Mouse (Mus musculus) left cerebral cortex, postnatal 36 days (tissue): ENCODE measurements around the gene Trarg1. TPM values are rescaled to one million over a fixed set of nuclear protein-coding genes. Genes with fewer than 3 reads are reported as not detected.
"Not testable (repeated sequence)": the region's sequence is repeated elsewhere in the genome, so short reads cannot be mapped to it uniquely, and the experiment has no call there.

Source experiments
- DNase-seq, 2 experiments: peaks; one replicate each; pipeline ENCODE4 v3.0.0; 2021 to 2022; ENCODE audit warnings: low spot score in 2 of 2, mixed read lengths in 1 of 2
- intact Hi-C: fragments of 180-260 bp; cut with DNase I; formaldehyde crosslinking; loops from one replicate; pipeline ENCODE4 v1.15.1; 2025
- total RNA-seq, 2 experiments: library from RNA; stranded (reverse); gene quantifications; 2 replicates each; pipeline ENCODE4 v1.2.3; 2021

Gene Trarg1
- total RNA-seq: under 1 TPM; 0.49 to 0.50 TPM

DNA sequence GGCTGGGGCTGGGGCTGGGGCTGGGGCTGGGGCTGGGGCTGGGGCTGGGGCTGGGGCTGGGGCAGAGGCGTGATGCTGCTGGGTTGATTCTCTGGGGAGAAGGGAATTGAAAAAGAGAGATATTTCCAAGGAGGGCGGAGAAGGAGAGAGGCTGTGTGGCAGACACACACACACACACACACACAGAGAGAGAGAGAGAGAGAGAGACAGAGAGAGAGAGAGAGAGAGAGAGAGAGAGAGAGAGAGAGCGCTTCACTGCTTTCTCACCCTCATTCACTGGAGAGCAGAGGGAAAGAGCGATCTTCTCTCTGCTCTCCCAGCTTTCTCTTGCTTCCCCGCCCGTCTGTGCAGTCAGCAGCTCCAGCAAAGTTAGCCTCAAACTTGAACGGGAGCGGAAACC, at the start of gene Trarg1:
Gene Trarg1 (plus strand): TSS at position 301 of the 400 bp plus-strand sequence.
- not testable (repeated sequence) for DNase-seq
- intact Hi-C loops: loop anchor here (2.0 kb wide), 1 partner anchor 59 kb away; no protein-coding TSS in a partner anchor

DNA sequence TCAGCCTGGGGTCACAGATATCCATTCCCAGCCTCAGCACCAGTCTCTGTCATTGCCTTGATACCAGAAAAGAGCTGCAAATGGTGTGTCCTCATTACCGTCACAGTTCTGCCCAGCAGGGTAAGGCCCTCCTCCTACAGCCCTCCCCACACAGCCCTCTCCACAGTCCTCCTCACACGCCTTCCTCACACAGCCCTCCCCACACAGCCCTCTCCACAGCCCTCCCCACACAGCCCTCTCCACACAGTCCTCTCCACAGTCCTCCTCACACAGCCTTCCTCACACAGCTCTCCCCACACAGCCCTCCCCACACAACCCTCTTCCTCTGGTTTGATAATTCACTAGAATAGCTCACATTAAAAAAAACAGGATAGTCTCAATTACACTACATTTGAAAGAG, 49.6 kb upstream of the Trarg1 start:
- no peak for DNase-seq
- intact Hi-C loops: no loop called here

DNA sequence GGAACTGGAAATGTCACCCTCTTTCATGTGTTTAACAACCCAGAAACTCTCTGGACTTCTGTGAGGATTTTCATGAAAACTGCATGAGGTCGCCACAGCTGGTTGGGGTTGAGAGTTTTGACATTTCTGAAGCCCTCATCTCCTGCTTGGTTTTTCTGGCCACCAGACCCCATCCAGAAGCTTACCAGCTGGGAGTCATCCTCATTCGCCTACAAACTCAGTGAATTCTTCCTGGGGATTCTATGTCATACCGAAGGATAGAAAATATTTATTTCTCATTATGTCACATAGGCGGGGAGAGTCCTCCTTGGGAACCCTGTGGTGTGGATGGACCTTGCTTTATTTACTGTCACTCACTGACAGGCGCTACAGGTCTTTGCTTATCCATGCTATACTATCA, 49.1 kb upstream of the Trarg1 start:
- intact Hi-C loops: no loop called here
- DNase-seq: no peak

DNA sequence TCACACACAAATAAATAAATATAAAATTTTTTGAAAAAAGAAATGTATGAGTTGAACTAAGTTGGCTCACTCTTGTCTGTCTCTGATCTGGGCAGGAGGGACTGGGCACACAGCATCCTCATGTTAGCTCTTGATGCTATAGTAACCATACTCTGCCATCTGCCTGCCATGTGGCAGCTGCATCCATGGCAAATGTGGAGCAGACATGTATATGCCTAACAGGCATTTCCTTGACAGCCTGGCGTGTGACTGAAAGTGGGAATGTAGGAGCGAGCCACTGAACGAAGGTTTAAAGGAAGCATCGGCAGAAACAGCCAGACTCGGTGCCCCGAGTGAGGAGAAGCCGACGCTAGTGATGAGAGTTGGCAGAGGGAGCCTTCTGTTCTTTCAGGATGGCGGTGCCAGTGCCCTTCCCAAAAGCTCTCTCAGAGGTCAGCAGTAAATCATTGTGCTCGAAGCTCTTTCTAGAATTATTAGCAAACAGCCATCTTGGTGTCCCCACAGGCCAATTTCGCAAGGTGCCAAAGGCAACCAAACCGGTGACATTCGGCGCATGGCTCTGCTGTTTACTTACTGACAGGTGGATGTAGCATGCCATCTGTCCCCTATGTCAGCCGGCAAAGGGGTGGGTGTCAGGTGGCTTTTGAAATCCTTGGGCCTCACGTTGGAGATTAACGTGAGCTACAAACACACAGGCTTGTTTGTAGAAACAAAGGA, 40.2 kb upstream of the Trarg1 start:
- intact Hi-C loops: no loop called here

DNA sequence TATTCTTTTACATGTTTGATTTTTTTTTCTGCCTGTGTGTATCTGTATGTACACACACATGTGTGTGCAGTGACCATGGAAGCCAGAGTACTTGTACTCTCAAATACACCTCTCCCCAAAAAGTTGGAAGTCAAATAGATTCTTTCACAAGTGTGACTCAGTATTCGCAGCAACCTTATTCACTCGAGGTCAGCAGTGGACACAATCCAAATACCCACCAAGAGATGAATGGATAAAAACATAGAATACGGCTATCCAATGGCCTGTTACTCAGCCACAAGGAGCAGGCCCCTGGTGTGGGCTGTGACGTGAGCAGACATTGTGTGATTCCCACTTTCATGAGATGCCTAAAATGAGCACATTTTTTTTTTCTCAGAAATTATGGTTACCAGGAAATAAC, 39.4 kb upstream of the Trarg1 start:
- no peak for DNase-seq
- intact Hi-C loops: loop anchor here (10.0 kb wide), 1 partner anchor 65 kb away; no protein-coding TSS in a partner anchor

More for the DNA sequence above, 40.2 kb upstream of the Trarg1 start:
- DNase-seq: no peak

DNA sequence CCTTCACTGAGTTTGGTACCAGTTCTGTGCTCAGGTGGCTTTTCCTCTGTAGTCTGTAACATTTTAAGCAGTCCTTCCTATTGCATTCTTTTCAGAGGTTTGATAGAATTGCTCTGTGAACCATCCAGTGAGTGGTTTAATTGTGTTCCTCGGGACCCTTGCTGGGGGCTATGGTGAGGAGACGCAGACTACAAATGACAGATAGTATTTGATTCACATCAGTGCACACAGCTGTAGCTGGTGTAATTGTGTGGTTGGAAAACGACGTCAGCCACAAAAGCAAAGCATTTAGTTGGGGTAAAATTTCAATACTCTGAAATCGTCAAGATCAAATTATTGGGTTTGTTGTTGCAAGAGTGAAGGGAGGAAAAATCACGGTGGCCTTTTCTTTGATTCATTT, 35.4 kb upstream of the Trarg1 start:
- intact Hi-C loops: loop anchor here (10.0 kb wide), 1 partner anchor 69 kb away; no protein-coding TSS in a partner anchor
- DNase-seq: no peak

DNA sequence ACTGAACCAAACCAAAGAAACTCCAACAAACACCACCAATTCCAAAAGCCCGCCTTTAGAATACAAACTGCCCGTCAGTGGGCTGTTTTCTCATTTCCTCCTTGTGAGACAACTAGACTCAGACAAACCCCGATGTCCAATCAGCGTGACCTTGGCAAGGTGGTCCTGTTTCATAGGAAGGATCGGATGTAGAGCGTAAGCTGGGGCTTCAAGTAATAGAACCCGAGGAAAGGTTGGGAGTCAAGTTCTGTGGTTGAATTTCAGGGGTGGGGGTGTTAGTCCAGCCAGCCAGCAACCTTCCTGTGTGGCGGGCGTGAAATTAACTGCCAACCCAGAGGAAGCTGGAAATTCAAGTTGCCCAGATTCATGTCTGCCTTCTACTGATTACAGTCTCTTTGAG, 34.6 kb upstream of the Trarg1 start:
- intact Hi-C loops: loop anchor here (5.0 to 10.0 kb wide), 3 partner anchors 70 to 138 kb away; no protein-coding TSS in a partner anchor

DNA sequence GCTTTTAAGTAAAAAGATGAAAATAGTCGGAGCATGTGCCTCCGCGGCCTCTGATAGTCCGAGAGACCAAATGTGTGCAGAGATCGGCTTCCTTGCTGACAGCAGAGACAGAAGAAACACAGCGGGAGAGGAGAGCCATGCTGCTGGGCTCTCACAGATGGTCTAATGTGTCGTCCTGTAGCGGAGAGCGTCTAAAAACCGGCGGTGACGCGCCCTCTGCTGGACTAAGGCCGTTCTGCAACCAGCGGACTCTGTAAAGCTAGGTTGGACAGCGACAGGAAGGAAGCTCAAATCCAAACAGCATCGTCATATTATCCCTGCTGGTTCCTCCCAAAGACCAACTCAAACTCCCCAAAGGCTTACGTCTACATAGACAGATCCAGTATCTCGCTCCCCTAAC, 33.7 kb upstream of the Trarg1 start:
- peak; percentile 89 to 91 for DNase-seq
- intact Hi-C loops: loop anchor here (1.0 to 10.0 kb wide), 5 partner anchors 71 to 189 kb away; no protein-coding TSS in a partner anchor

More for the DNA sequence above, 34.6 kb upstream of the Trarg1 start:
- DNase-seq: no peak

DNA sequence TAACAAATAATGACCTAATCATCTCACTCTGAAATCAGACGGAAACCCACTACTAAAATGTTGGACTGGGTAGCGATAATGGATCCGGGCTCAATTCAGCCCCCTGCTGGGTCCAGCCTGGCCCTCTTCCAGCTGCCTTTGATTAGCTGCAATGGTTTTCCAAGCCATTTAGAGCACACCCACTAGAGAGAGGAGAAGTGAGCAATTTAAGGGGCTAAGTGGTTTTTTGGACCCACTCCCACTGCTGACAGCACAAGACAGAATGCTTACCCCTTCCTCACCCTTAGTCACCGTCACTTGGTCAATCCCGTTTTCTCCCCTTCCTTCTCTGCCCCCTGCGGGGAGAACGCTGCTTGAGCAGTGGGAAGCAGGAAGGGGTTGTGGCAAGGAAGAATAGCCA, 32.5 kb upstream of the Trarg1 start:
- DNase-seq: no peak
- intact Hi-C loops: loop anchor here (2.0 to 10.0 kb wide), 4 partner anchors 72 to 190 kb away; no protein-coding TSS in a partner anchor

DNA sequence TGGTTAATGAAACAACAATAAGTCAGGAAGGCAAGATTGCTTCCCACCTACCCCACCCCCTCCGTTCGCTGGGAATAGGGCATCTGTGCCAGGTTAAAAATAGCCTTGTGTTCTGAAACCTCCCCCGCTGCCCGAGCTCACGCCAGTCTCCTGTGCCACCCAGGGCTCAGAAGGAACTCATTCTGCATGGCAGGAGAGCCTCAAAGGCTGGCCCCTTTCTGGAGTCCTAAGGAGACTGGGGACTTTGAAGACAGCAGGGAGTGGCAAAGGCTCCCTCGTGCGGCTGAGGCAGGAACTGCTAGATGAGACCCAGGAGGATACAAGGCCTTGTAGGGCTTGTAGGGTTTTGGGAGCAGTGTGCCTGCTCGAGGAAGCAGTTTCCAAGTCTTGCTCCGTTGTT, 32.1 kb upstream of the Trarg1 start:
- intact Hi-C loops: loop anchor here (2.0 to 10.0 kb wide), 4 partner anchors 73 to 191 kb away; no protein-coding TSS in a partner anchor
- peak; percentile 77 to 83 for DNase-seq

DNA sequence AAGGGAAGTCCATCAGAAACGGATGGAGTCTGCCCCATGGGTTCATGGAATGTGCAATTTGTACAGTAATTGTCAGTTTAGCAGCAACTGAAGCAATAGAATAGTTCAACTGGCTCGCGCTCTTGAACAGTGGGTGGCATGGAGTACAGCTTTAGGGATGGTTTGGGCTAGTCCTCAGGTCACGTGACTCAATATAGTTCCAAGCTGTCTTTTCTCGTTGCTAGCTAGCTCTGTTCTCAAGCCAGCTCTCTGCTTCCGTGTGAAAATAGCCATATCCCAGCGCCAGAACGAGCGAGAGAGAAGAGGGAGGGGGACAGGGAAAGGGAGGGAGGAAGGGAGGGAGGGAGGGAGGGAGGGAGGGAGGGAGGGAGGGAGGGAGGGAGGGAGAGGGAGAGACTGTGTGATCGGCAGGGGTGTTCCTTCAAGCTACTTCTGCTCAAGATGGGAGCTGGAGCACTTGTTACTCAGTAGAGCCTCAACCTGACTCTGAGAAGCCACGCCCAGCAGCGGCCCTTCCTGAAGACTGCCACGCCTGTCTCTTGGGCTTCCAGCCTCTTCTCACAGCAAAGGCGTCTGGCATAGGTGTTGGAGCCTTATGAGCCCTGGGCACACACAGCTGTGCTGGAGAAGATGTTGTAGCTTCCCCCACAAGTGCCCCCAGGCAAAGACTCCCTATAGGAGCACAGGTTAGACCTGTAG, 28.6 kb upstream of the Trarg1 start:
- intact Hi-C loops: no loop called here
- DNase-seq: no peak

DNA sequence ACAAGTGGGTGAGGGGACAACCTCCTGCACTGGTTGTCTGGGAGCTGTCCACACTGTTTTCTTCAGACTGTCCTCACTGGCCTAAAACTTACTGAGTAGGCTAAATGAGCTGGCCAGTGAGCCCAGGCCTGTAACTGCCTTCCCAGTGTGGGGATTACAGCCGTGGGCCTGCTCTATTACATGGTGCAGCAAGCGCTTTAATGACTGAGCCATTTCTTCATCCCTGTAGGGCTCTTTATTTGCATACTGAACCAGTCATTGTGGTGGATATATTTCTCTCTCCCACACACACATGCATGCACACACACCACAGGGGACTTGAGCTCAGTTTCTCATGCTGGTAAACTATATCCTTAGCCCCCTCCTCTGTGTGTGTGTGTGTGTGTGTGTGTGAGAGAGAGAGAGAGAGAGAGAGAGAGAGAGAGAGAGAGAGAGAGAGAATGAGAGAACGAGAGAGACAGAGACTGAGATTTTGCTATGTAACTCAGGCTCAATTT, 26.7 kb upstream of the Trarg1 start:
- intact Hi-C loops: no loop called here
- DNase-seq: no peak

DNA sequence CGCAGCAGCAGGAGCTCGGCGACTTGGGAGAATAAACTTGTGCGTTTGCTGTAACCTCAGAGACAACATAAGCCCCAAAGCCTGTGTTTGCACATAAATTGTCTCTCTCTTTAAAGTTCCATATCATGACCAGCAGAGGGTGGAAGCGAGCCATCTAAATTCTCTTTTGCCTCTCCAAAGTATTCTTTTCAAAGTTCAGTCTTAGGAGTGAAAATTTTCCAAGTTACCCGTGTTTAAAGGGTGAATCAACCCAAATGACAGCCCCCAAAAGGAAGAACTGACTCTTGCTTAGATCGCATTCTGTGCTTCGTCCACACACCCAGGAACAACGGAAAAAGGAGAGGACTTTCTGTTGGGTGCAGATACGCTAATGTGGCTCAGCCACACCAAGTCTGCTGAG, 24.5 kb upstream of the Trarg1 start:
- no peak for DNase-seq
- intact Hi-C loops: loop anchor here (1.0 kb wide), 1 partner anchor 108 kb away; the partner anchor contains the start of gene Gosr1

DNA sequence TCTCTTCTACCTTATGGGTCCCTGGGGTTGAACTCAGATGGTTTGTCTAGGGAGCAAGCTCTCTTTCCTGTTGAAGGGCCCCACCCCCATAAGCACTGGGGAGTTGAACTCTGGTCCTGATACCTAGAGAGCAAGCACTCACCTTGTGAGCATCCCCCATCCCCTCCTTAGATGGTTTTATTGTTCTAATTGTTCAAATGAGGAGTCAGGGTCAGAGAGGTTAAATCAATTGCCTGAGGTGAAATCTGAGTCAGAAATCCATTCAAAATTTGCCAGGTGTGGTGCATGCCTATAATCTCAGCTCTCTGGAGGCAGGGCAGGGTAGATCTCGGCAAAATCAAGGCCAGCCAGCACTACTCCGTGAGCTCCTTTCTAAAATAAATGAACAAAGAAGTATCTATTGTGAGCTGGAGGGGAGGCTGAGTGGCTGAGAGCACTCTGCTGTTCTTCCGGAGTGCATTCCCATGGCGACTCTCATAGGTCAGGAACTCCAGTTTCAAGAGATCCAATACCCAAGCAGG, 22.1 kb upstream of the Trarg1 start:
- DNase-seq: no peak
- intact Hi-C loops: no loop called here

DNA sequence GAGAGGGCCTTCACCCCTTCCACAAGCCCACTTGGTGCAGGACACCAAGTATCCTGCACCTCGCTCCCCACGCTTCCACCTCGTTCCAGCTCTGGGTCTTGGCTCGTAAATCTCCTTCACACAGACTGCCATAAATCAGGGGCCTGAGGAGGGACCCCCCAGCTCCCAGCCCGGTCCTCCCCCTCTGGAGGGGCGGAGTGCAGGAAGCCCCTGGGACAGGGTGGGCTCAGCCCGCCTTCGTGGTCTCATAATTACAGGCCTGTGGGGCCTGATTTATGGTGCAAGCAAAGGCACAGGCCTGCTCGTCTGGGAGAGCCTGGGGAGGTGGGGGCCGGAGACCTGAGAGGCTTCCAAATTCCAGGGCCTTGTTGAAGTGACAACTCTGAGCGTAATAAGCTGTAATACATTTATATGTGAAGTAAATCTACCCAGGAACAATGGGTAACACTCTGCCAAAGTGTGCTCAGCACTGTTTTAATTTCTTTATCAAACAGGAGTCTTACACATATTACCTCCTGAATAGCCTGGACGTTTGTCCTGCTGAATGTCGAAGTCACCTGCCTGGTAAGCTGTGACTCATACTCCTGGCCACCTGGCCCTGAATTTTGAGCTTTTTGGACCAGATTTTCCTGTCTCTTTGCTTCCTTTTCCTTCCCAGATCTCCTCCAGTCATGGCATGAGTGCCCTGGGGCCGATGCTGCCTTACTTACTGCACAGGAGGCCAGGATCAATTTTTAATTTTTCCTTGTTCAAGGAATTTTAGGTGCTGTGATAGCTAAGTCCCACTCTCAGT, 20.3 kb upstream of the Trarg1 start:
- intact Hi-C loops: no loop called here
- DNase-seq: no peak

DNA sequence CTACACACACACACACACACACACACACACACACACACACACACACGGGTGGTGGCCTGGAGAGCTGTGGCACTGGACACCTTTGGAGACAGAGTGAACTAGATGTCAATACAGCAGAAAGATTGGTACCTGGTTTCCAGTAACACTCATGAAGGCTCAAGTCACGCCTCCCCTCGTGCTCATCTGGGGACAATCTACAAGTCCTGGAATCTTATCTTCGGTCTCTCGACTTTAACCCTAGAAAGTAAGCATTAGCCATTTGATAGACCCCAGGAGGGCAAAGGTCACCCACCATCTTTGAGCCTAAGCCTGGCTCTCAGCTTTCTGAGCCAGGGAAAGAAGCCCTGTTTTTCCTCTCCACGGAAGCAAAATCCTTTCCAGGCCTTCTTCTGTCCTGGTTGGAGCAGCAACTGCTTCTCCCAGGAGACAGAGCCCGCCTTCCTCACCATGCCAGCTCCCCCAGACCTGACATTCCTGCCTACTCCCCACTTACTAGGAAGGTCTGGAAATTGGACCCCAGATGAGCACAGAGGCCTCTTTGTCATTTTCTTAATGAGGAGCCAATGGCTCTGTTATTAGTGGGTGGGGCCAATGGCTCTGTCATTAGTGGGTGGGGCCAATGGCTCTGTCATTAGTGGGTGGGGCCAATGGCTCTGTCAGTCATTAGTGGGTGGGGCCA, 17.7 kb upstream of the Trarg1 start:
- DNase-seq: no peak
- intact Hi-C loops: no loop called here

DNA sequence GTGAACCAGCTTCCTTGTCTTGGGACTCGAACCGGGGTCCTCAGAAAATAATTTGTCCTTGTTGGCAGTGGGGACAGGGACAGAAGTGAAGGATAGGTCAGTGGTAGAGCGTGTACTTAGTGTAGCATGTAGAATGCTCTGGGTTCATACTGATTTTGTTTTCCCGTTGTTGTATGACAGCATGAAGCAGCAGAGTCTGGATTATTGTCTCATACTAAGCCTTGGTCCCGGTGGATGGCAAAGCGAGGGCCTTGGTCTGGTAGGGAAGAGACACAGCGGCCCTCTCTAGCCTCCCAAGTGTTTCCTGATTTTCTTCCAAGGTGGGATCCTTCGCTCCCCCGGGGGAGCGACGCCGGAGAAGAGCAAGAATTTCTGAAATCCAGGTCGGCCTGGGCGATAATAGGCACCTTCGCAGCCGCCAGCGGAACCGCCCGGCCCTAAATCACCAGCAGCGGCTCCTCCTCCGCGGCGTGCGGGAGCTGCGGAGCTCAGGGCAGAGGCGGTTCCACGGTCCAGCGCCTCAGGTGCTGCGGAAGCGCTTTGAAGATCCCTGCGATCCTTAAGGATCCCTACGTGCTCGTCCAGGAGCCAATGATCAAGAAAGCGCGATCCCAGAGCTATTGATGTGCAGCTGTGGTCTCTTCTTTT, 13.5 kb upstream of the Trarg1 start:
- peak in 1 of 2 experiments; percentile 38 for DNase-seq
- intact Hi-C loops: no loop called here

DNA sequence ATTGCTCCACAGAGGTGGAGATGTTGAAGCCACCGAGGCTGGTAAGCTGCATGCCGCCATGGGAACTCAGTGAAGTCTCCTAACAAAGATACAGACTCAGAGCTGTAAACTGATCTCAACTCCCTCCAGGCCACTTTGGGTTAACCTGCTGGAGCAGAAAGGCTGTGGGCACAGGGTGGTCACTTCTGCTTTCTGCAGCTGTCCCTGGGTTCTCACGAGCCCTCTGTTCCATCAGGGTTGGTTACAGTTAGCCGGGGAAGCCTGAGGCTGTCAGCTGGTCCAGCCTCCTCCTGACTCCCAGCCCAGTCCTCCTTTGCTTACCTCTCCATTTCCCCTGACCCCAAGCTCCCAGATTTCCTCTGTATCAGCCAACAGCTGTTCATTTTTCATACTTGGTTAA, 11.8 kb upstream of the Trarg1 start:
- intact Hi-C loops: no loop called here
- DNase-seq: no peak
